ENCODE assay signal across 8 mouse cellular contexts in the genomic region with DNA sequence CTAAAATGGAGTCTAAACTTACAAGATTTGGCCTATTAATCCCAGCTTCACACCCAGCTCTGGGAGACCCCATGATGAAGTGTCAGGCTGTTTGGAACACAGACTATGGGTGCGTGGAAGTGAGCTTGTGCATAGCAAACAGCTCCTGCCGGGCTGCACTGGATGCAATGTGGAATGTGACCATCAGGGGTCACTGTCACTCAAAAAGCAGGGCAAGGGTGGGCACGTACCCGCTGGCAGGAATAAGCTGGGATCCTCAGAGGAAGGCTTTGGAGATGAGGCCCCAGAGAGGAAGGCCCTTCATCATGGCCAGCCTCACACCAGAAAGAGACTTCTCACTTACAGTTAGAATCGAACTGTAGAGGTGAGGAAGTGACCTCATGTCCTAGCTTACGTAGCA. TPM values are rescaled to one million over a fixed set of nuclear protein-coding genes. Genes with fewer than 3 reads are reported as not detected.
DNase-seq lines count a peak whose midpoint lies in the region; ATAC-seq and TF ChIP-seq lines count a peak whose summit lies in the region.

No protein-coding gene starts in this region.

- no peaks in the 10 kb centered on the region for H3K4me1 ChIP-seq in heart, embryonic 16.5 days (ENCODE audit: control insufficient read depth, insufficient read depth, low read length)
- H3K4me1 ChIP-seq in forebrain, embryonic 13.5 days, result peaks cover 4% of the 10 kb centered on the region; the same call in 1 of the 2 replicates
- H3K4me1 ChIP-seq in midbrain, embryonic 10.5 days, result peaks cover 24% of the 10 kb centered on the region
- no peaks in the 10 kb centered on the region for H3K4me1 ChIP-seq in stomach, postnatal 0 days (replicated peaks; ENCODE audit: control insufficient read depth, insufficient read depth)

- no peaks in the 10 kb centered on the region for H3K79me2 ChIP-seq in C2C12 (ENCODE audit: control insufficient read depth, insufficient read depth)

- no peaks in the 10 kb centered on the region for H3K27me3 ChIP-seq in heart, embryonic 16.5 days (ENCODE audit: control insufficient read depth, insufficient read depth, low read length)
- H3K27me3 ChIP-seq in C2C12 (ENCODE audit: control insufficient read depth, insufficient read depth, insufficient read length), result peaks cover 22% of the 10 kb centered on the region
- H3K27me3 ChIP-seq in forebrain, embryonic 13.5 days, result 0 out of 2 replicates have a peak, but pooled peaks cover 3% of the 10 kb centered on the region
- H3K27me3 ChIP-seq in midbrain, embryonic 10.5 days (ENCODE audit: low read depth, poor library complexity, severe bottlenecking), result no peaks in the 10 kb centered on the region
- H3K27me3 ChIP-seq in stomach, postnatal 0 days (ENCODE audit: control insufficient read depth, insufficient read depth, low read length), result no peaks in the 10 kb centered on the region

- TF ChIP-seq CTCF in C2C12 (IDR thresholded peaks at IDR 0.05; ENCODE audit: control insufficient read depth, insufficient read depth, insufficient read length), result peak; percentile 13
- peak; percentile 78 for TF ChIP-seq CTCF in stomach, postnatal 0 days (IDR thresholded peaks at IDR 0.05; ENCODE audit: low read depth)

- DNase-seq in heart, adult 8-10 months (ENCODE audit: low spot score), result no peak
- peak; percentile 58 for DNase-seq in brain, adult 2 months (ENCODE audit: low read depth, low spot score)
- peak; percentile 49 to 57 for DNase-seq in layer of hippocampus, postnatal 14 days (ENCODE audit: low spot score in 2 of 2)
- DNase-seq in midbrain, embryonic 10.5 days (ENCODE audit: low spot score), result peak; percentile 67
- DNase-seq in stomach, postnatal 0 days (ENCODE audit: low spot score), result peak; percentile 64

- no peak overlapping the region for H3K4me2 ChIP-seq in heart, embryonic 16.5 days (ENCODE audit: low read depth, low read length)
- H3K4me2 ChIP-seq in forebrain, embryonic 13.5 days, result no peak overlapping the region
- no peak overlapping the region for H3K4me2 ChIP-seq in stomach, postnatal 0 days (replicated peaks; ENCODE audit: low read depth)

- 22% methylated on average over 6 of the region's 6 CpGs for WGBS in heart, embryonic 16.5 days
- WGBS in forebrain, embryonic 13.5 days, result 25% methylated on average over 6 of the region's 6 CpGs
- 27% methylated on average over 6 of the region's 6 CpGs for WGBS in midbrain, embryonic 10.5 days
- 20% methylated on average over 6 of the region's 6 CpGs for WGBS in stomach, postnatal 0 days

- H3K36me3 ChIP-seq in heart, embryonic 16.5 days (ENCODE audit: control insufficient read depth, insufficient read depth), result no peaks in the 10 kb centered on the region
- H3K36me3 ChIP-seq in C2C12 (ENCODE audit: control insufficient read depth, insufficient read depth), result no peaks in the 10 kb centered on the region
- no peaks in the 10 kb centered on the region for H3K36me3 ChIP-seq in forebrain, embryonic 13.5 days (ENCODE audit: poor library complexity, severe bottlenecking)
- no peaks in the 10 kb centered on the region for H3K36me3 ChIP-seq in midbrain, embryonic 10.5 days
- H3K36me3 ChIP-seq in stomach, postnatal 0 days (ENCODE audit: control insufficient read depth, insufficient read depth, low read length), result no peaks in the 10 kb centered on the region

- H3K79me3 ChIP-seq in C2C12 (ENCODE audit: low read depth), result no peaks in the 10 kb centered on the region

- H3K9me3 ChIP-seq in heart, embryonic 16.5 days (replicated peaks; ENCODE audit: control insufficient read depth, low read length), result peaks cover 3% of the 10 kb centered on the region
- H3K9me3 ChIP-seq in forebrain, embryonic 13.5 days (replicated peaks), result peaks cover 6% of the 10 kb centered on the region; the same call in 1 of the 2 replicates
- no peaks in the 10 kb centered on the region for H3K9me3 ChIP-seq in midbrain, embryonic 10.5 days (replicated peaks)
- H3K9me3 ChIP-seq in stomach, postnatal 0 days (ENCODE audit: control insufficient read depth, low read length), result no peaks in the 10 kb centered on the region

- no peak overlapping the region for H3K27ac ChIP-seq in heart, embryonic 16.5 days (ENCODE audit: low read length)
- no peak overlapping the region for H3K27ac ChIP-seq in forebrain, embryonic 13.5 days
- no peak overlapping the region for H3K27ac ChIP-seq in midbrain, embryonic 10.5 days (replicated peaks)
- no peak overlapping the region for H3K27ac ChIP-seq in stomach, postnatal 0 days (replicated peaks)

- TF ChIP-seq EP300 in stomach, postnatal 0 days (optimal IDR thresholded peaks at IDR 0.05), result no peak

- H3K4me3 ChIP-seq in heart, embryonic 16.5 days (ENCODE audit: low read length), result no peak overlapping the region
- no peak overlapping the region for H3K4me3 ChIP-seq in C2C12 (ENCODE audit: insufficient read depth, poor library complexity, severe bottlenecking)
- H3K4me3 ChIP-seq in forebrain, embryonic 13.5 days, result no peak overlapping the region
- H3K4me3 ChIP-seq in midbrain, embryonic 10.5 days, result no peak overlapping the region
- H3K4me3 ChIP-seq in stomach, postnatal 0 days (ENCODE audit: low read depth, low read length), result no peak overlapping the region

- no peak overlapping the region for H3K9ac ChIP-seq in heart, embryonic 16.5 days (ENCODE audit: low read length)
- H3K9ac ChIP-seq in forebrain, embryonic 13.5 days, result no peak overlapping the region
- H3K9ac ChIP-seq in stomach, postnatal 0 days (ENCODE audit: low read length), result no peak overlapping the region

- no peak overlapping the region for H3ac ChIP-seq in C2C12 (ENCODE audit: control insufficient read depth, insufficient read length, low read depth)

- 0 out of 2 replicates have a peak, but pooled peaks have one; percentile 23 for ATAC-seq in heart, embryonic 16.5 days (replicated peaks; ENCODE audit: extremely low read depth, insufficient read depth, low FRiP score)
- ATAC-seq in forebrain, embryonic 13.5 days, result peak; percentile 66
- ATAC-seq in stomach, postnatal 0 days (ENCODE audit: low FRiP score, low TSS enrichment), result 0 out of 2 replicates have a peak, but pooled peaks have one; percentile 8

TF ChIP-seq in C2C12, 6 proteins besides CTCF, POLR2A, EP300 and RAD21:
- no peak for TF ChIP-seq FOSL1 (IDR thresholded peaks at IDR 0.05; ENCODE audit: insufficient read depth, low read length, poor library complexity, severe bottlenecking)
- TF ChIP-seq USF1 (IDR thresholded peaks at IDR 0.05; ENCODE audit: low read depth), result no peak
- TF ChIP-seq CEBPB (IDR thresholded peaks at IDR 0.05; ENCODE audit: low read depth), result no peak
- no peak for TF ChIP-seq MAX (IDR thresholded peaks at IDR 0.05)

RNA-seq across cellular contexts. Expression of a gene that starts 23.9 kb away (rescaled TPM):
- 1.1 TPM in 2 replicates for polyA plus RNA-seq in heart, embryonic 16.5 days (2015; fragmentation: Nextera tagmentation; extraction: Ambion mirVana)
- 1 to 10 TPM; 1.2 to 4.2 (median 2.3) TPM for total RNA-seq in heart, adult 8-10 months (2022)
- 0.08 TPM for polyA plus RNA-seq in C2C12 (2012; fragmentation: generic; extraction: Trizol)
- polyA plus RNA-seq in forebrain, embryonic 13.5 days (2015; fragmentation: Nextera tagmentation; extraction: Ambion mirVana), result 0.71 and 0.87 TPM in 2 replicates
- 1 to 10 TPM; 3.2 to 3.7 TPM for total RNA-seq in layer of hippocampus, postnatal 14 days (2021)
- polyA plus RNA-seq in midbrain, embryonic 10.5 days (2016; fragmentation: Nextera tagmentation; extraction: Ambion mirVana), result 0.81 and 0.87 TPM in 2 replicates
- polyA plus RNA-seq in stomach, postnatal 0 days (2015; fragmentation: Nextera tagmentation; extraction: Ambion mirVana), result 22.2 and 24.9 TPM in 2 replicates

RNA-seq across cellular contexts. Expression of a gene that starts 40.2 kb away (rescaled TPM):
- polyA plus RNA-seq in heart, embryonic 16.5 days (2015; fragmentation: Nextera tagmentation; extraction: Ambion mirVana), result 10.9 and 12.3 TPM in 2 replicates
- 1 to 10 TPM; 2.8 to 5.0 (median 4.3) TPM for total RNA-seq in heart, adult 8-10 months (2022)
- polyA plus RNA-seq in C2C12 (2012; fragmentation: generic; extraction: Trizol), result 24.3 TPM
- polyA plus RNA-seq in forebrain, embryonic 13.5 days (2015; fragmentation: Nextera tagmentation; extraction: Ambion mirVana), result 88.9 and 99.0 TPM in 2 replicates
- 1 to 10 TPM; 8.2 to 9.5 TPM for total RNA-seq in layer of hippocampus, postnatal 14 days (2021)
- polyA plus RNA-seq in midbrain, embryonic 10.5 days (2016; fragmentation: Nextera tagmentation; extraction: Ambion mirVana), result 79.8 and 108 TPM in 2 replicates
- polyA plus RNA-seq in stomach, postnatal 0 days (2015; fragmentation: Nextera tagmentation; extraction: Ambion mirVana), result 29.9 and 33.7 TPM in 2 replicates

Comparison
In these comparisons a context has a peak if more than half of its experiments do, and no peak if none do; other contexts are left out.
1. ATAC-seq: peak in every context shown above with its lines; median percentile 66 in forebrain, embryonic 13.5 days; 23 in heart, embryonic 16.5 days; 8 in stomach, postnatal 0 days.
2. RNA of a gene that starts 23.9 kb away (polyA plus RNA-seq): 22.2 to 24.9 TPM in stomach, postnatal 0 days; 1.1 TPM in heart, embryonic 16.5 days, 0.81 to 0.87 TPM in midbrain, embryonic 10.5 days, 0.71 to 0.87 TPM in forebrain, embryonic 13.5 days and 0.08 TPM in C2C12 (single experiment); every median in the first group is over 10 times any median in the second.